Mouse (Mus musculus): ENCODE data around the gene Tacr3.

Tacr3 gene

DNA sequence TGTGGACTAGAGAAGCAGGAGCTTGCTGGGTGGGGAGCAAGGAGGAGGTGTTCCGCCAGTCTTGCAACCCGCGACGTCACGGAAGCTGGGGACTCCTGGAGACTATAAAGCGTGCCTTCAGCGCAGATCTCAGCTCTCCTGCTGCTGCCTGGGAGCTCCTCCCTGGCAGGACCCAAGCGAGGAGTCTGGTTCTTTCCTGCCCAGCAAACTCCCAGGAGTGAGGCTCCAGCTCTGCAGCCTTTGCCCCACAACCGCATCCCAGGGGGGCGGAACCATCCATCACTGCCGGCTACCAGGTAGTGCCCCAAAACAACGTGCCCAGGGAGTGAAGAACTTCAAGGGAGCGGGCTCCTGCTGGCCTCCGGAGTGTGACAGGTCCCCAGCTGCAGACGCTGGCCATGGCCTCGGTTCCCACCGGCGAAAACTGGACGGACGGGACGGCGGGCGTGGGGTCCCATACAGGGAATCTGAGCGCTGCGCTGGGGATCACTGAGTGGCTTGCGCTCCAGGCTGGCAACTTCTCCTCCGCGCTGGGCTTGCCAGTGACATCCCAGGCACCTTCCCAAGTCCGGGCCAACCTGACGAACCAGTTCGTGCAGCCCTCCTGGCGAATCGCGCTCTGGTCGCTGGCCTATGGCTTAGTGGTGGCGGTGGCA is at the start of gene Tacr3:
Gene Tacr3 (plus strand): TSS at position 133 of the 656 bp plus-strand sequence.
- peak; percentile 3 for DNase-seq (ENCODE audit: low spot score)

DNA sequence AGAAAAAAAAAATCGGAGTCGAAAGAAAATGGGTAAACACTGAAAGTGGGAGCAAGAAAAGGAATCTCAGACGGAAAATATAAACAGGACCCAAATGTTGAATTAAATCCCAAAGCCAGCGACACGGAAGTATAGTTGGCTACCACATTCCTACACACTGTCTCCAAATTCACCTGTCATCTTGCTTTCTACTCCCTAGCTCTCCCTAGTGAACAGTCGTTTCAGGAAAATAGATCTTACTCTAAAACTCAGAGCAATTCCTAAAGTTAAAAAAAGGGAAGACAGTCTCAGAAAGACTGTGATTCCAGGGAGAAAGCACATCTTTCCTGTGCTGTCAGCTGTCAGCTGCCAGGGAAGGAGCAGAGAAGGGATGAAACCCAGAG is 324 bp upstream of the Tacr3 start:
- no peak for DNase-seq (ENCODE audit: low spot score)

DNA sequence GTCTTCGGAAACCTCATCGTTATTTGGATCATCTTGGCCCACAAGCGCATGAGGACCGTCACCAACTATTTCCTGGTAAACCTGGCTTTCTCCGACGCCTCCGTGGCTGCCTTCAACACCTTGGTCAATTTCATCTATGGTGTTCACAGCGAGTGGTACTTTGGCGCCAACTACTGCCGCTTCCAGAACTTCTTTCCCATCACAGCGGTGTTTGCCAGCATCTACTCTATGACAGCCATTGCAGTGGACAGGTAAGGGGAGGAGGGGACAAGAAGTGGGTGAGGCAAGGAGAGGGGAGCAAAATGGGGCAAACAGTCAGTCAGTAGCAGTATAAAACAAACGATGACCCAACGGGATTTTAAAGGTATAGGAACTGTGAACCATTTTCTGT is 719 bp downstream of the Tacr3 start:
- DNase-seq (ENCODE audit: low spot score), result no peak

DNA sequence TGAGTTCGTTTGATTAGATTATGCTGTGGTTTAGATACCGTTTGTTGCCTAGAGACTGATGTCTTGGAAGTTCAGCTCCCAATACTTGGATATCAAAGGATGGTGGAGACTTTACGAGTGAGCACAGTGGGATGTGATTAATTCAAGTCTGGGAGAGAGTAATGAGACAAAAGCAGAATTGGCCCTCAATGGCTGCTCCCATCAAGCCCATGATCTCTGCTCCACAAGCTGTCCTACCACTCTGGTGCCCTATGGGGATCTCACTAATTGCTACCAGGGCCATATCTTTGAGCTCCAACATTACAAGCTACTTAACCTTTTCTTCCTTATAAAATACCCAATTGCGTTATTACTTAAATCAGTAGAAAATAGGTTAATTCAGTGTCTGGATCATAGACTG is 22.5 kb downstream of the Tacr3 start:
- no peak for DNase-seq (ENCODE audit: low spot score)

DNA sequence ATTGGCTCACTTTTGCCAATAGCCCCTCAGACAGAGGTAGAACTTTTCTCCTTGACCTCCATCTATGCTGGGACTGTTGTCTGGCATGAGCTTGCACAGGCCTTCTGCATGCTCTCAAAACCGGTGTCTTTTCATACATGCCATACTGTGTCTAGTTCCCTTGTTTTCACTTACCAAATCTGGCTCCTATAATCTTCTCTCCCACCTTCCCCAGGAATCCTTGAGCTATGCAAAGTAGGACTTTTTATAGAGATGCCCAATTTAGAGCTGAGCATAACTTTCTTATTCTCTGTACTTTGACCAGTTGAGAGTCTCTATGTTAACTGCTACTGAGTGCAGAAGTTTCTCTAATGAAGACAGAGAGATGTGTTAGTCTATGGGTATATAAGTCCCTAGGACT is 48.9 kb downstream of the Tacr3 start:
- no peak for DNase-seq (ENCODE audit: low spot score)

DNA sequence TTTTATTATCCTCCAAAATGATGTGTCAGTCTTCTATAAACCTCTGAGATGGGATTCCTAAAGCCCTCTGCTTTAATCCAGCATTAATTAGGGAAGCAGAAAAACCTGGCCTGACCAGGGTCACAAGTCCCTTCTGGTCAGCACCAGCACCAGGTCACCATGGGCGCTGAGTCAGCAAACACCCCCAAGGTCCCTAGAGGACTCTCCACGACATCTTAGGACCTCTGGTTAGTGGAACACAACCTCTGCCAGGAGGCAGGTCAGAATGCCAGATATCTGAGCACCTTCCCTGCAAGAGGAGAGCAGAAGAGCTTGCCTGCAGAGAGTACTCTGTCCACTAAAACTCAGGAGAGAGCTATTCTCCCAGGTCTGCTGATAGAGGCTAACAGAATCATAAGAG is 67.0 kb downstream of the Tacr3 start:
- DNase-seq (ENCODE audit: low spot score), result no peak

DNA sequence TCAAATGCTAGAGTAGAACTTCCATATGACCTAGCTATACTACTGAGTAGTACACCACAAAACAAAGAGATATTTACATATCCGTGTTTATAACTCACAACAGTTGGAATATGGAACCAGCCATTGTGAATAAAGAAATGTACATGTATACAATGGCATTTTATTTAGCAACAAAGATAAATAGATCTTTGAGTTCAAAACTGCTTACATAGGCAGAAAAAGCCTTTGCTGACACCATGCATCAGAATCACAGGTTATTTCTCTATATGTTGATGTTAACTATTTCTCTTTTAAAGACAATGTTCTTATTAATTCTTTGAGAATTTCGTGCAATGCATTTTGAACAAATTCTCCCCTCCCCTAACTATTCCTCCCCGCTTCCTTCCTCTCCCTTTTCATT is 80.1 kb downstream of the Tacr3 start:
- no peak for DNase-seq (ENCODE audit: low spot score)

DNA sequence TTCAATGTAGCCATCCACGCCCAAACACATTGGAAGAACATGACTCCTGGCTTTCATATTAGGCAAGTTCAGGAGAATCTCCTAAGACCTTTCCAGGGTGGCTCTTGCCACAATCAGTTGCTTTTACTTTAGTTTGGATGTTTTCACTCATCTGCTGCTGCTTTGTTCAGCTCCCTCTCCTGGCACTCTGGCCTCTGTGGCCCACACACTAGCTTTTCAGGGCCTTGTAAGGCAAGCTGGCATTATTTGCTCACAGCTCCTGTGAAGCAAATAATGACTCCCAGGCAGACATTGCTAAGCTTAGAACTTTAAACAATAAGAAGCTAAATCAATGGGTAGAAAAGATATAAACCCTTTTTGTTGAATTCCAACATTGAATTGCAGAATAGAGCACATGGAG is 105.9 kb downstream of the Tacr3 start:
- no peak for DNase-seq (ENCODE audit: low spot score)

DNA sequence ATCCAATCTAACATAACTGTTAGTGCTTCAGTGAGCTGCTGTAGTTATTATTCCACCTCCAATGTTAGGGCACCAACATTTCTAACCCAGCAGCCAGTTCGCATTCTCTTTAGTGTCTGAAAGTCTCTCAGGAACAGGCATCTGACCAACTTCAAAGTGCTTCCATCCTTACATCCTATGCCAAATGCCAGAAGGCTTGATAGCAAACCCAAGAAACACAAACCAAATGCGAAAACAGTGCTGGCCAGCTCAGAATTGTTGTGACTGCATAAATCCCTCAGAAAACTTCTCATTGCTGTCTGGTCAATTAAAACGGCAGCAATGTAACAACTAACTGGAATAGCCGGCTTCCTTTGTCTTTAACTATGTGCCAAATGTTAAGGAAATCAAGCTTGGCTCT is 106.7 kb downstream of the Tacr3 start:
- no peak for DNase-seq (ENCODE audit: low spot score)

DNA sequence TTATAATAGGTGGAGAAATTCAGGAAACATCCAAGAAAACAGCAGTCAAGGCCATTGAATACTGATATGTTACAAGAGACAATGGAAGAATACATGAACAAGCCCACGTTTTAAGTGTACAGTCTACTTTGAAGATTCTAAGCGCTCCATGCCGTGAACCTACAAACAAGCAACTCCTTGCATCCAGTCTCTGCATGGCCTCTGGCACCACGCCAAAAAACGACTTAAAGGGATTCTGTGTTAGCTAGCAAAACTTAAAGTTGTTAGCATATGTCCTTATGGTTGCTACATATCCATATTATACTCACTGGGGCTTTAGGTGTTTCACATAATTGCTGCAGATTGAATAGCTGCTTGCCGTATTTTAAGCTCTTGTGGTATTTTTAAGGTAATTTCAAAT is 134.7 kb downstream of the Tacr3 start:
- DNase-seq (ENCODE audit: low spot score), result no peak

DNA sequence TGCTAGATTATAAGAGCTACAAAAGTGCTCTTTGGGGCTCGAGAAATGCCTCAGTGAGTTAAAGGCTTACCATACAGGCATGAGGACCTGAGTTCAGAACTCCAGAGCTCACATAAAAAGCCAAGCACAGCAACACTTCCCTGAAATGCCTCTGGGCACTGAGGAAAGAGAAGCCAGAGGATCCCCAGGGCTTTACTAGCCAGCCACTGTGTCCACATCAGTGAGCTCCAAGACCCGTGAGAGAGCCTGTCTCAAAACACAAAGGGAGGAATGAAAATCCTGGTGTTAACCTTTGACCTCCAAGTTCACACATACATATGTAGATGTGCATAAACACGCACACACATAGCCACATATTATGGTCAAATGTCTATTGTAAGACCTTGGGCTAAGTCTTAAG is 150.1 kb downstream of the Tacr3 start:
- no peak for DNase-seq (ENCODE audit: low spot score)

DNA sequence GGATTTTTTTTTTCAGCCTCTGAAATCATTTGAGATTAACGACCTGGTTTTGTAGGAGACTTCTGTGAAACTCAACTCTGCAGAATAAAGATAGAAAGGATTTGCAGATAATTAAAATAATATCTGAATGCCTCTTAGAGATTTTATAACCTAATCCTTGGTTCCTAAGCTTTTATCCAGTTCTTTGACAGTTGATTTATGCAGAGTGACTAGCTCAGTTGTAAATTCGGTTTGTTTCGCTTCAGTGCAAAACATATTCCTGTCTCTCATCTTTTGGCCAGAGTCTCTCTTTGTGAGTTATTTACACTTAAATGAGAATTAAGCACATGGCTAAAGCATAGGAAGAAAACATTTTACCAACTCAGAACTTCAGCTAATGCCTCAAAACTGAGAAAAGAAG is 151.3 kb downstream of the Tacr3 start:
- no peak for DNase-seq (ENCODE audit: low spot score)

Measured in urinary bladder, postnatal 25 days (tissue).